Mouse (Mus musculus): ENCODE measurements around the gene Ivd. TPM values are rescaled to one million over a fixed set of nuclear protein-coding genes. Genes with fewer than 3 reads are reported as not detected.

The Ivd gene
- 51.6 and 51.9 TPM in 2 replicates for polyA plus RNA-seq (2014; fragmentation: Nextera tagmentation; extraction: Ambion mirVana)

DNA sequence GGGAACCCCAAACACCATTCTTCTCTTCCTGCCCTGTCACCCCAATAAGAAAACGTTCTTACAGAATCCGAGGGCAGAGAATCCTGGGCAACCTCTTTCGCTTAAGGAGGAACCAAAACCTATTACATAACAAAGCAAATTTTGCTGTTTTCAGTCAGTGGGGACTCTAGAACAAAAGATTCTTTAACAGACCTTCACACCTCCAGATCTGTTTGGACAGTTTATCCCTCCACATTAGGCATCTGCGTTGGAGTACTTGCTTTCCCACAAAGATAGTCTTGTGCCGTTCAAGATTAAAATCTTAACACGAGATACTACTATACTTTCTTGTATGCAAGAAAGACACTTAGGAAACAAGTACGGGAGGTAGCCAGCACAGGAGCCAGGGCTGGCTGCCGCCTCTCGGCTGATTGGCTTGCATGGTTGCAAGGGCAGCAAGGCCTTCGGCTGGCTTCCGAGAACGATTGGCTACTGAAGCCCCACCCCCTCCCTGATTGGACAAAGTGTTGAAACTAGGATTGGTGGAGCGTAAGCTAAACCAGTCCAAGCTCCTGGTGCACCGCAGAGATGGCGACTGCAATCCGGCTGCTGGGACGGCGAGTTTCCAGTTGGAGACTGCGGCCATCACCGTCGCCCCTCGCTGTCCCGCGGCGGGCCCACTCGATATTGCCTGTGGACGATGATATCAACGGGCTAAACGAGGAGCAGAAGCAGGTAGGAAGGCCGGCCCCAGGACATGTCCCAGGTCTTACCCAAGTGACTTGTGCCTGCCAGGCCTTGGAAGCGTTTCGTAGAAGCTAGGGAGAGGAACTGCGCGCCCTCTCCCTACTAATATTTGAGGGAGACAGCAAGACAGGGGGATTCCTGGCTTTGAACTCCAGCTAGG lies at the start of gene Ivd:
TSS of gene Ivd (plus strand) at position 501 of the 886 bp plus-strand sequence.
- under 1% methylated on average over 34 of the region's 34 CpGs for WGBS

DNA sequence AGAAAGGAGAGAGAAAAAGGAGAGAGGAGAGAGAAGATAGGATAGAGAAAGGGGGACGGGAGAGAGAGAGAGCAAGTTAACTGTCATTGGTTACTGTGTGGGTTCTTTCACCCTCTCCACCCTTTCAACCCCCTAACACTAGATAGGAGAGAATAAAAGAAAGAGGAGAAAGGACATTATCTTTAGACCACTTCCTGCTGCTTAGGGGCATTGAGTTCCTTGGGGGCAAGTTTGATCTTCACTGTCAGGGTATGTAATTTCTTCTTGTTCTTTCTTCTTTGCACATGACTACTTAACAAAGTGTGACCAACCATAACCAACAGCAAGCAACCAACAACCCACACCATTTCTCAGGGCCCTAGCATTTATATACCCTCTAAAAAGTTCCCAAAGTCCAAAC lies 49.0 kb upstream of the Ivd start:
- H3K4me1 ChIP-seq (replicated peaks; ENCODE audit: control insufficient read depth, insufficient read depth, low read length) = peaks cover 6% of the 10 kb centered on the region; the same call in 1 of the 2 replicates
- H3K4me3 ChIP-seq (ENCODE audit: low read depth, low read length) = no peak overlapping the region
- H3K27ac ChIP-seq (ENCODE audit: low read depth) = no peak overlapping the region
- no peaks in the 10 kb centered on the region for H3K27me3 ChIP-seq (replicated peaks; ENCODE audit: control insufficient read depth, insufficient read depth, low read length)
- peaks cover 3% of the 10 kb centered on the region for H3K36me3 ChIP-seq (ENCODE audit: control insufficient read depth, insufficient read depth, low read length)
- H3K9me3 ChIP-seq (ENCODE audit: control insufficient read depth, low read length) = no peaks in the 10 kb centered on the region
- no peak overlapping the region for H3K4me2 ChIP-seq (ENCODE audit: low read length)
- 57% methylated on average over 1 of the region's 1 CpGs for WGBS
- no peak overlapping the region for H3K9ac ChIP-seq (ENCODE audit: low read length)
- ATAC-seq (replicated peaks; ENCODE audit: low FRiP score, low TSS enrichment, low read depth) (no peak), DNase-seq (ENCODE audit: low spot score) (no peak)

More for the DNA sequence above, at the start of gene Ivd:
- no peaks in the 10 kb centered on the region for H3K27me3 ChIP-seq (replicated peaks; ENCODE audit: control insufficient read depth, insufficient read depth, low read length)
- H3K4me1 ChIP-seq (replicated peaks; ENCODE audit: control insufficient read depth, insufficient read depth, low read length) = 0 out of 2 replicates have a peak, but pooled peaks cover 5% of the 10 kb centered on the region
- ATAC-seq (replicated peaks; ENCODE audit: low FRiP score, low TSS enrichment, low read depth) (peak; percentile 100), DNase-seq (ENCODE audit: low spot score) (peak; percentile 93)
- H3K9ac ChIP-seq (ENCODE audit: low read length) = peak within 1 kb of the TSS; percentile 37
- peak within 1 kb of the TSS; percentile 48 for H3K4me3 ChIP-seq (ENCODE audit: low read depth, low read length)
- no peaks in the 10 kb centered on the region for H3K36me3 ChIP-seq (ENCODE audit: control insufficient read depth, insufficient read depth, low read length)
- peak within 1 kb of the TSS; percentile 64 for H3K4me2 ChIP-seq (ENCODE audit: low read length)
- H3K27ac ChIP-seq (ENCODE audit: low read depth) = peak within 1 kb of the TSS; percentile 7; the same call in 1 of the 2 replicates
- H3K9me3 ChIP-seq (ENCODE audit: control insufficient read depth, low read length) = no peaks in the 10 kb centered on the region

DNA sequence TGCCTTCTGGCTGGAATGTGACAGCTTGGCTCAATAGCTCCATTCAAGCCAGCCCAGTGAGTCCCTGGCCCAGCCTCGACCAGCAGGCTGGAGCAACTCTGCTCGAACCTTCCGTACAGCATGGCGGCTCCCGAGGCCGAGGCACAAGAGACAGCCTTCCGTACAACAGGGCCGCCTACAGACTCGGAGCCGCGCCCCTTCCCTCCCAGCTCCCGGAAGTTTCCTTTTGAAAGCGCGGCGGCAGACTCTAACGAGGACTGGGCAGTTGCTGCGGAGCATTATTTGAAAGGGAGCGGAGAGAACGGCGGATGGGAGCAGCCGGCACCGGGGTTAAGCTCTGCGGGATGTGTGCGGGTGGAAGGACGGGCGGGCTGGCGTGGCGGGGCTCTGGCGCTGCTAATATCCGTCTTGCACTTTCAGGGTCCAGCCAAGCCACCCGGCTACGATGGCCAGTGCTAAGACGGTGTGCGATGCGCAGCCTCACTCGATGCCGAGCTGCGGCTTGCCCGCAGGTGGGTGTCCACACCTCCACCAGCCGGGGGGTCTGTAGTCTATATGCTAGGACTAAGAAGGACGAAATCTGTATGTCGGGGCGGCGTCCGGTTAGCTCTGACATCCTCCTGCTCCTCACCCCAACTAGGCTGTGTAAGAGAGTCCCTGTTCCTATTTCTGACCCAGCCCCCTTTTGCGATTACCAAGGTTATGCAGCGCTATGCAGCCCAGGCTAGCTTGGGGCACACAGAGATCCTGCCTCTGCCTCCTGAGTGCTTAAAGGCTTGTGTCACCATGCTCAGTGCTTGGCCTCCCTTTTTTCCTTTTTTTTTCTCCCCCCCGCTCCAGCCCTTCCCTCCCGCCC lies 47.5 kb upstream of the Ivd start, which contains the start of gene Knstrn:
TSS of gene Knstrn (plus strand) at position 23 of the 856 bp plus-strand sequence.
- Histone ChIP-seq H3K36me3 (ENCODE audit: control insufficient read depth, insufficient read depth, low read length) (peaks cover 18% of the 10 kb centered on the region), H3K4me3 (ENCODE audit: low read depth, low read length) (peak within 1 kb of the TSS; percentile 79), H3K4me2 (ENCODE audit: low read length) (peak within 1 kb of the TSS; percentile 56), H3K27me3 (replicated peaks; ENCODE audit: control insufficient read depth, insufficient read depth, low read length) (no peaks in the 10 kb centered on the region), H3K27ac (ENCODE audit: low read depth) (peak within 1 kb of the TSS; percentile 57; the same call in 1 of the 2 replicates), H3K9me3 (ENCODE audit: control insufficient read depth, low read length) (no peaks in the 10 kb centered on the region), H3K4me1 (replicated peaks; ENCODE audit: control insufficient read depth, insufficient read depth, low read length) (peaks cover 6% of the 10 kb centered on the region; the same call in 1 of the 2 replicates), H3K9ac (ENCODE audit: low read length) (peak within 1 kb of the TSS; percentile 76)
- peak; percentile 95 for DNase-seq (ENCODE audit: low spot score)
- under 1% methylated on average over 47 of the region's 49 CpGs for WGBS
- ATAC-seq (replicated peaks; ENCODE audit: low FRiP score, low TSS enrichment, low read depth) = peak; percentile 94

DNA sequence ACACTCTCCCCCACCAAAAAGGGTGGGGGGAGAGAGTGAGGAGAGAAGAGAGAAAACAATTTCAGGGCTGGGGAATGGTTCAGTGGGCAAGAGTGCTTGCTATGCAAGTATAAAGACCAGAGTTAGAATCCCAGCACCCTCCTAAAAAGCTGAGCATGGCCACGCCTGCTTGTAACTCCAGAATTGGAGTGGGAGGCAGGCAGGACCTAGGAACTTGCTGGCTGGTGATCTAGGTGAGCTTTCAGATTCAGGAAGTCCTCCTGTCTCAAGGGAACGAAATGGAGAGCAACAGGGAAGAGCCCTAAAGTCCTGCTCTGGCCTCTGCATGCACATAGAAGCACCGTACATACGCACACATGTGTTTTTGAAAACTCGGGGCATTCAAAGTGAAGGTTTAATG lies 39.0 kb upstream of the Ivd start:
- Histone ChIP-seq H3K9ac (ENCODE audit: low read length) (no peak overlapping the region), H3K27ac (ENCODE audit: low read depth) (no peak overlapping the region), H3K27me3 (replicated peaks; ENCODE audit: control insufficient read depth, insufficient read depth, low read length) (no peaks in the 10 kb centered on the region), H3K4me3 (ENCODE audit: low read depth, low read length) (no peak overlapping the region), H3K9me3 (ENCODE audit: control insufficient read depth, low read length) (no peaks in the 10 kb centered on the region; the same call in 1 of the 2 replicates), H3K4me1 (replicated peaks; ENCODE audit: control insufficient read depth, insufficient read depth, low read length) (no peaks in the 10 kb centered on the region), H3K4me2 (ENCODE audit: low read length) (no peak overlapping the region), H3K36me3 (ENCODE audit: control insufficient read depth, insufficient read depth, low read length) (peaks cover 72% of the 10 kb centered on the region)
- no peak for DNase-seq (ENCODE audit: low spot score)
- WGBS = 90% methylated on average over 5 of the region's 5 CpGs
- no peak for ATAC-seq (replicated peaks; ENCODE audit: low FRiP score, low TSS enrichment, low read depth)

DNA sequence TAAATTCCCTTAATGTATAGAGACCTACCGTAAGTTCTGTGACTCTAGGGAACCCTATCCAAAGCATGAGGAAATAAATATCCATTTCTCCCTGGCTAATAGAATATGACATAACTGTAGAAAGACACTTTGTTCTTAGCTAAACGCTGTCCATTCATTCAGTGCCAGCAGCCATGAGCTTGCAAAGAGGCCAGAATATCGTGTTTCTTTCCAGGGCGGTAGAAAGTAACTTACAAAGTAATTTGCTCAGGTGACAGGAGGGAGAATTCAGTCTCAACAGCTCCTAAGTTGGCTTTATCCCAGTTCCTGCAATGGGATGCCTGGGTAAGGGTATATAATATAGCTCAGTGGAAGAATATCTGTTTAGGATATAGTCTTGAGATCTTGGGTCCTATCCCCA lies 37.4 kb upstream of the Ivd start:
- DNase-seq (ENCODE audit: low spot score) (no peak), ATAC-seq (replicated peaks; ENCODE audit: low FRiP score, low TSS enrichment, low read depth) (no peak)
- Histone ChIP-seq H3K36me3 (ENCODE audit: control insufficient read depth, insufficient read depth, low read length) (peaks cover 69% of the 10 kb centered on the region), H3K4me2 (ENCODE audit: low read length) (no peak overlapping the region), H3K9ac (ENCODE audit: low read length) (no peak overlapping the region), H3K27ac (ENCODE audit: low read depth) (no peak overlapping the region), H3K27me3 (replicated peaks; ENCODE audit: control insufficient read depth, insufficient read depth, low read length) (no peaks in the 10 kb centered on the region), H3K4me1 (replicated peaks; ENCODE audit: control insufficient read depth, insufficient read depth, low read length) (no peaks in the 10 kb centered on the region), H3K4me3 (ENCODE audit: low read depth, low read length) (no peak overlapping the region), H3K9me3 (ENCODE audit: control insufficient read depth, low read length) (no peaks in the 10 kb centered on the region; the same call in 1 of the 2 replicates)
- WGBS = 97% methylated on average over 4 of the region's 4 CpGs

DNA sequence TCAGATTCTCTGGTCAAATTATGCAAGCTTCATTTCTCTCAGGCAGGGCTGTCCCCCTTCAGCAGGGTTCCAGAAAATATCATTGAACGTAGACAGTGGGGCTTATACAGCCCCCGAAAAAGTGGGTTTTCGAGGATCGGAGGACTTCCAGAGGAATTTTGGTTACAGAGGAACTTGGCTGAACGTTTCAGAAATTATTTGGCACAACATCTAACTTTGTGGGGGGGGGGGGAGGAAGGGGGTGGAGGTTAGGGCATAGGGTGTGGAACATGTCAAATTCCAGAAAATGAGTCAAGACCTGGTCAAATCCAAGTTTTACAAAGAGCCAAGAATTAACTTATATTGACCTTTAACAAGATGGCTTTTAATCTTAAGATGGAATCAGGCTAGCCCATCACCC lies 32.7 kb upstream of the Ivd start:
- no peaks in the 10 kb centered on the region for H3K4me1 ChIP-seq (replicated peaks; ENCODE audit: control insufficient read depth, insufficient read depth, low read length)
- no peak overlapping the region for H3K27ac ChIP-seq (ENCODE audit: low read depth)
- H3K27me3 ChIP-seq (replicated peaks; ENCODE audit: control insufficient read depth, insufficient read depth, low read length) = no peaks in the 10 kb centered on the region
- H3K4me2 ChIP-seq (ENCODE audit: low read length) = no peak overlapping the region
- no peaks in the 10 kb centered on the region; the same call in 1 of the 2 replicates for H3K9me3 ChIP-seq (ENCODE audit: control insufficient read depth, low read length)
- DNase-seq (ENCODE audit: low spot score) (no peak), ATAC-seq (replicated peaks; ENCODE audit: low FRiP score, low TSS enrichment, low read depth) (no peak)
- peaks cover 91% of the 10 kb centered on the region for H3K36me3 ChIP-seq (ENCODE audit: control insufficient read depth, insufficient read depth, low read length)
- 89% methylated on average over 5 of the region's 5 CpGs for WGBS
- H3K9ac ChIP-seq (ENCODE audit: low read length) = no peak overlapping the region
- H3K4me3 ChIP-seq (ENCODE audit: low read depth, low read length) = no peak overlapping the region

DNA sequence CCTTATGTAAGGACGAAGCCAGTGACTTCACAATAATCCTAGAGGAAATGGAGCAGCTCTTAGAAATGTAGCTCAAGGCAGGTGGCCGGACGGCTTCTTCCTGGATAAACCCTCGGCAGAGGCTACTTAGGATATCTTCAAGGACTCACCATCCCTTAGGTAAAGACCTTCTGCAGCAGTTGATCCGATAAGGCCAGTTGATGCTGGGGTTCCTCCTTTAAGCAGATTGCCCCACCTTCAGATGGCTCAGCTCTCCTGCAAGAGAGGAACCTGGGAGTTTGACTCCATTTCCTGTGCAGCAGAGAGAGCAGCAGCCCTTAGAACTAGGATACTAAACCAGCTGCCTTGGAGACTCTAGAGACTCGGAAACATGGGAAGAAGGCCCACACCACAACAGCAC lies 27.7 kb upstream of the Ivd start:
- no peak overlapping the region for H3K9ac ChIP-seq (ENCODE audit: low read length)
- H3K9me3 ChIP-seq (ENCODE audit: control insufficient read depth, low read length) = no peaks in the 10 kb centered on the region
- peaks cover 64% of the 10 kb centered on the region for H3K36me3 ChIP-seq (ENCODE audit: control insufficient read depth, insufficient read depth, low read length)
- H3K4me3 ChIP-seq (ENCODE audit: low read depth, low read length) = no peak overlapping the region
- ATAC-seq (replicated peaks; ENCODE audit: low FRiP score, low TSS enrichment, low read depth) (no peak), DNase-seq (ENCODE audit: low spot score) (no peak)
- no peak overlapping the region for H3K4me2 ChIP-seq (ENCODE audit: low read length)
- H3K4me1 ChIP-seq (replicated peaks; ENCODE audit: control insufficient read depth, insufficient read depth, low read length) = no peaks in the 10 kb centered on the region
- WGBS = 91% methylated on average over 6 of the region's 6 CpGs
- H3K27me3 ChIP-seq (replicated peaks; ENCODE audit: control insufficient read depth, insufficient read depth, low read length) = no peaks in the 10 kb centered on the region
- H3K27ac ChIP-seq (ENCODE audit: low read depth) = no peak overlapping the region

DNA sequence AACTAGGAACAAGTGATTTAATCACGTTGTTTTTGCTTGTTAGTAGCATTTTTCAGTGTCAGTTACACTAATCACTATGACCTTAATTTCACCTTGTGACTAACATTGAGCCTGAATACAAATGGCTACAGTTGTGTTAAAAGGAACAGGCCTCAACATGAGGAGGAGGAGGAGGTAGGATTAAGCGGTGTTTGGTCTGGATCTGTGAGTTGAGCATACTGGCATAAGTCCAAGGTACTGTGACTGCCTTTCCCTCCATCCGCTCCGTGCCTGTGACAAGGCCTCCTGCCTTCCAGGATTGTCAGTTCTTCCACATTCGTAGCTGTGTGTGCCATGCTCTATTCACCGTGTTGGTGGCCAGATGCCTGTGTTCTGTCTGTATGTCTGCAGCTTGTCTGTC lies 26.6 kb upstream of the Ivd start:
- DNase-seq (ENCODE audit: low spot score) = no peak
- H3K27me3 ChIP-seq (replicated peaks; ENCODE audit: control insufficient read depth, insufficient read depth, low read length) = no peaks in the 10 kb centered on the region
- H3K4me1 ChIP-seq (replicated peaks; ENCODE audit: control insufficient read depth, insufficient read depth, low read length) = no peaks in the 10 kb centered on the region
- H3K36me3 ChIP-seq (ENCODE audit: control insufficient read depth, insufficient read depth, low read length) = peaks cover 54% of the 10 kb centered on the region
- 82% methylated on average over 6 of the region's 6 CpGs for WGBS
- ATAC-seq (replicated peaks; ENCODE audit: low FRiP score, low TSS enrichment, low read depth) = no peak
- H3K4me2 ChIP-seq (ENCODE audit: low read length) = no peak overlapping the region
- no peaks in the 10 kb centered on the region for H3K9me3 ChIP-seq (ENCODE audit: control insufficient read depth, low read length)
- H3K9ac ChIP-seq (ENCODE audit: low read length) = no peak overlapping the region
- H3K4me3 ChIP-seq (ENCODE audit: low read depth, low read length) = no peak overlapping the region
- no peak overlapping the region for H3K27ac ChIP-seq (ENCODE audit: low read depth)

All from intestine, embryonic 14.5 days (tissue).